Mouse (Mus musculus): ENCODE results near the gene Nucb2.

The Nucb2 gene

DNA sequence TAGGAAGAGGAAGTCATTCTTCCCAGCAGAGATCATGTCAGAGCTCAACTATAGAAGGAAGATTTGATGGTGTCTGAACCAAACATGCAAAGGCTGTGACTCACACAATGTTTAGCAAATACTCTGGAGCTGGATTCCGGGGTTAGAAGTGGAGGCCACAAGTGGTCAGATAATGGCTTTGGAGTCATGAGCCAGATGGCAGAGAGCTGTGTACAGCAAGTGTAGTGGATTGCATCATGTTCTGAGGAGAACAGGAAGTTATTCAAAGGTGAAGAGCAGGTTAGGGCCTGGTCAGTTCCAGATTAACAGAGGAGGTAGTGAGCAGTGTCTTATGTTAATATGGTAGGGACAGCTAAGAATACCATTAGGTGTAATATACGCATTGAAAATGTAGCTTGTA is 20.4 kb downstream of the Nucb2 start:
- no peak for DNase-seq

DNA sequence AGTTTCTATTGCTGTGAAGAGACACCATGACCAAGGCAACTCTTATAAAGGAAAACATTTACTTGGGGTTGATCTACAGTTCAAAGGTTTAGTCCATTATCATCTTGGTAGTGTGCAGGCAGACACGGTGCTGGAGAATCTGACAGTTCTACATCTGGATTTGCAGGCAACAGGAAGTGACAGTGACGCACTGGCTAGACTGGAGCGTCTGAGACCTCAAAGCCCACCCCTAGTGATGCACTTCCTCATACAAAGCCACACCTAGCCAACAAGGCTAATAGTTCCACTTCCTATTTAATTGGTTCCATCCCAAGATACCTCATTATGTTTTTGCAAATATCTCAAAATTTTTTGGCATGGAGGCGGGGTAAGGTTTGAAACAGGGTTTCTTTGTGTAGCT is 25.6 kb downstream of the Nucb2 start:
- no peak for DNase-seq

DNA sequence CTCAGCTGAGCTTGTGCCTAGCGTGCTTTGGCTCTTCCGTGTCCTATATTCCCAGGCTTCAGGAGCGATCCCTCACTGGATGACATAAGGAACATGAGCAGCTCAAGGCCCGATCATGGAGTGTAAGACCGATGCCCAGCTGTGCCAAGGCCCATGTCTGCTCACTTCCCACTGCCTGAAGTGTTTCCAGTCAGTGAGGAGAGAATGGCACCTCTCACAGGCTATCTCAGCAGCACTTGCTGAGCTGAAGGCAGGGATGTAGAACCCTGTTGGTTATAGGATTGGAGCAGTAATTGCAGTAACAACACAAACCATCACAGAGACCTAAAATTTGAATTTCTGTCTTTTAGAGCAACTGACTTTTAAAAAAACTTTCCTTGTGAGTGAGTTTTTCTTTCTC is 26.3 kb downstream of the Nucb2 start:
- DNase-seq: no peak

DNA sequence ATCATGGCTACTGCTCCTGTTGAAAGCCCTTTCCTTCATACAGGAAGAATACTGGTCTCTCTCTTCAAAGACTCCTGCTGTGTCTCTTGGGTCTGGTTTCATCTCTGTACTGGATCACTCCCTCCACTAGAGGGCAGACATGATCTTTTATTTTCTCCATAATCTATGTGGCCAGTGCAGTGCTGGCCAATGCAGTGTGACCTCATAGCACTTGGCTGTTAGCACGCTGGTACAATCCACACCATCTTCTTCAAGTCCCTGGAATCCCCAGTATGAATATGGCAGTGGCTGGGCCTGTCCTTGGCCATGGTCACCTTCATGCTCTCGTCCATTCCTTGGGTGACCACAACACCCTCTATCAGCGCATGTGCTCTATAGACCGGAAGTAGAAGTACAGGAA is 27.1 kb downstream of the Nucb2 start:
- peak in 1 of 2 experiments; percentile 43 for DNase-seq

- DNase-seq: no peak
Measured at GRCm38 (mm10) chr7:116556834-116557233, 52.7 kb downstream of the Nucb2 start.

- DNase-seq: no peak
Measured at GRCm38 (mm10) chr7:116574551-116574950, 70.4 kb downstream of the Nucb2 start.
